Mouse (Mus musculus): ENCODE measurements at regions not wholly inside any gene's neighbourhood (a gene's known extent, or its start where the extent isn't known, plus 50 kb on each side); places are given as distances from the start of the nearest gene placed in this dataset.

DNA sequence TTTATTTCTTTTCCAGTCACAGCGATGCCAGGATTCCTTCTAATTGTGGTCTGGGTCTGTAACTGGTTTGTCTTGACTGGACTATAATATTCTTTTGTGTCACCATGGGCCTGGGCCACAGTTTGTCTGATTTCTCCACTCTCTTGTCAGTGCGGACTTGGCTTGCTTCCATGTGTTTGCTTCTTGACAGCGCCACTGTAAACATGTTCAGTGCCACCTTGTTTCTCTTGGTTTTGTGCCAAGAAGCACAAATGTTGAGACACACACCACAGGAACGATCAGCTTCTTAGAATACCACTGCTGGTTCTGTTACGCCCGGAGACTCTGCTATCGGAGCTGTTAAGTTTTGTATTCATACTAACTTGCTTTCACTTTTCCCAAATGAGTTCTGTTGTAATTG is 180.9 kb upstream of the Tmem45b start:
- Histone ChIP-seq H3K79me2 (ENCODE audit: control insufficient read depth, insufficient read depth, low read length, poor library complexity) (no peaks in the 10 kb centered on the region), H3K9me3 (replicated peaks; ENCODE audit: insufficient read depth, low read length) (no peaks in the 10 kb centered on the region), H3K27me3 (ENCODE audit: control insufficient read depth in 1 of 2, insufficient read depth in 2 of 2, low read length in 2 of 2) (no peaks in the 10 kb centered on the region), H3K27ac (ENCODE audit: control insufficient read depth, low read depth, low read length) (no peak overlapping the region), H3K4me1 (ENCODE audit: control insufficient read depth in 1 of 2, insufficient read depth in 2 of 2, low read length in 2 of 2) (no peaks in the 10 kb centered on the region), H3K9ac (ENCODE audit: control insufficient read depth, low read depth, low read length, poor library complexity, severe bottlenecking) (no peak overlapping the region), H3K36me3 (ENCODE audit: control insufficient read depth in 1 of 2, insufficient read depth in 2 of 2, low read length in 2 of 2) (no peaks in the 10 kb centered on the region), H3K4me3 (ENCODE audit: control insufficient read depth in 1 of 2, insufficient read depth in 1 of 2, low read depth in 2 of 2, low read length in 2 of 2) (no peak overlapping the region)
- no peak for DNase-seq (ENCODE audit: low read depth, low spot score)
- TF ChIP-seq ZC3H11A (IDR thresholded peaks at IDR 0.05; ENCODE audit: low read depth, low read length) (no peak), ZNF384 (IDR thresholded peaks at IDR 0.05; ENCODE audit: low read depth, low read length) (no peak), TBP (IDR thresholded peaks at IDR 0.05; ENCODE audit: low read depth, low read length) (no peak), POLR2AphosphoS2 (IDR thresholded peaks at IDR 0.05; ENCODE audit: low read length) (no peak), CHD2 (IDR thresholded peaks at IDR 0.05; ENCODE audit: low read length) (no peak), MYC (IDR thresholded peaks at IDR 0.05; ENCODE audit: low read depth, low read length) (no peak), EP300 (IDR thresholded peaks at IDR 0.05; ENCODE audit: low read depth in 1 of 2, low read length in 2 of 2) (no peak), USF2 (IDR thresholded peaks at IDR 0.05; ENCODE audit: borderline replicate concordance in 1 of 2, insufficient read depth in 1 of 2, low read depth in 1 of 2, low read length in 2 of 2) (no peak), CHD1 (IDR thresholded peaks at IDR 0.05; ENCODE audit: low read depth, low read length) (no peak), HCFC1 (IDR thresholded peaks at IDR 0.05; ENCODE audit: low read depth, low read length) (no peak), ZKSCAN1 (IDR thresholded peaks at IDR 0.05; ENCODE audit: low read depth, low read length) (no peak), BHLHE40 (IDR thresholded peaks at IDR 0.05; ENCODE audit: borderline replicate concordance, low read depth, low read length) (no peak), RAD21 (IDR thresholded peaks at IDR 0.05; ENCODE audit: low read depth, low read length) (no peak), JUND (IDR thresholded peaks at IDR 0.05; ENCODE audit: low read depth, low read length) (no peak), NRF1 (IDR thresholded peaks at IDR 0.05; ENCODE audit: insufficient read depth, low read depth, low read length, poor library complexity, severe bottlenecking) (no peak)

DNA sequence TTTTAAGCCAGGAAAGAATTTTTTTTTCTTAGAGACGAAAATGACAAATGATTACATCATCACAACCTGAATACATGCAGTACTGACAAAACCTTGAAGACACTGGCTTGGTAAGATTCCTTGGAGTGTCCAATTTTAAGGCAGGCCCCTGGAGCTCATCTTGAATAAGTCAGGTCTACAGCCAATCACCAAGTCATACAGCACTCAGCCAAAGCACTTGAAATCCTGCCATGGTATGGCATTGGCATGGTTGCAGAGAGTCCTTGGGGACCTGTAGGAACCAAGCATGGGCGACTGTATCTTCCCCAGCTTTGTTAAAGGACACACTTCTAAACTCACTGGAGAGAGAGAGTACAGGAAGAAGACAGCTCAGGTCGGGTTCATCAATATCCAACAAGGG is 179.8 kb upstream of the Tmem45b start:
- no peak for DNase-seq (ENCODE audit: low read depth, low spot score)
- Histone ChIP-seq H3K9ac (ENCODE audit: control insufficient read depth, low read depth, low read length, poor library complexity, severe bottlenecking) (no peak overlapping the region), H3K4me1 (ENCODE audit: control insufficient read depth in 1 of 2, insufficient read depth in 2 of 2, low read length in 2 of 2) (no peaks in the 10 kb centered on the region), H3K27ac (ENCODE audit: control insufficient read depth, low read depth, low read length) (no peak overlapping the region), H3K9me3 (replicated peaks; ENCODE audit: insufficient read depth, low read length) (no peaks in the 10 kb centered on the region), H3K4me3 (ENCODE audit: control insufficient read depth in 1 of 2, insufficient read depth in 1 of 2, low read depth in 2 of 2, low read length in 2 of 2) (no peak overlapping the region), H3K27me3 (ENCODE audit: control insufficient read depth in 1 of 2, insufficient read depth in 2 of 2, low read length in 2 of 2) (no peaks in the 10 kb centered on the region), H3K36me3 (ENCODE audit: control insufficient read depth in 1 of 2, insufficient read depth in 2 of 2, low read length in 2 of 2) (no peaks in the 10 kb centered on the region), H3K79me2 (ENCODE audit: control insufficient read depth, insufficient read depth, low read length, poor library complexity) (no peaks in the 10 kb centered on the region)
- TF ChIP-seq BHLHE40 (IDR thresholded peaks at IDR 0.05; ENCODE audit: borderline replicate concordance, low read depth, low read length): no peak
- no peak for TF ChIP-seq GATA1 (IDR thresholded peaks at IDR 0.05; ENCODE audit: low read depth, low read length)
- no peak for TF ChIP-seq ELF1 (IDR thresholded peaks at IDR 0.05; ENCODE audit: low read depth, low read length)
- no peak for TF ChIP-seq EP300 (IDR thresholded peaks at IDR 0.05; ENCODE audit: low read depth in 1 of 2, low read length in 2 of 2)
- TF ChIP-seq TAL1 (IDR thresholded peaks at IDR 0.05; ENCODE audit: low read length): no peak
- TF ChIP-seq HCFC1 (IDR thresholded peaks at IDR 0.05; ENCODE audit: low read depth, low read length): no peak
- TF ChIP-seq SIN3A (IDR thresholded peaks at IDR 0.05; ENCODE audit: low read length): no peak
- TF ChIP-seq NELFE (IDR thresholded peaks at IDR 0.05; ENCODE audit: low read depth, low read length): no peak
- TF ChIP-seq MYC (IDR thresholded peaks at IDR 0.05; ENCODE audit: low read depth, low read length): no peak

All from MEL (cell line).